Mouse (Mus musculus): ENCODE data around the gene Tmem117.

Gene Tmem117

GRCm38 (mm10) chr15:94771691-94772090 is 142.7 kb downstream of the Tmem117 start:
- DNase-seq (ENCODE audit: low spot score) = no peak

GRCm38 (mm10) chr15:94776119-94777069 is 147.4 kb downstream of the Tmem117 start:
- no peak for DNase-seq (ENCODE audit: low spot score)

- DNase-seq (ENCODE audit: low spot score) = no peak
These were observed 152.5 kb downstream of the Tmem117 start for GRCm38 (mm10) chr15:94781556-94781955.

DNA sequence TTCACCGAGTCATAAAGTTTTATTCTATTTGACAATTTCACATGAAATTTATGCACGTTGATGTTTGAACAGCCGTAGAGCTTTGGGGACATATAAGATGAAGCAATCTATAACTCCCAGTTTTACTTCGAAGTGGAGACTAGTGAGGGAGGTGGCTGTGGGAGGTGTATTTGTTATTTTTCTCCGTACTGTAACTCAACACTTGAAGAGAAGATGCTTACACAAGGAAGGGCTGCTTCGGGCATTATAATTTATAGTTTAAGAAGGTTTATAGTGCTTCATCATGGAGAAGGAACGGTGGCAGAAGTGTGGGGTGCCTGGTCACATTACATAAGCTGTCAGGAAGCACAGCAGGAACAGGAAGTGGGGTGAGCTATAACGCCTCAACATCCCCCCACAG is 164.4 kb downstream of the Tmem117 start:
- DNase-seq (ENCODE audit: low spot score) = no peak

- no peak for DNase-seq (ENCODE audit: low spot score)
These were observed 166.5 kb downstream of the Tmem117 start for GRCm38 (mm10) chr15:94795484-94795883.

DNA sequence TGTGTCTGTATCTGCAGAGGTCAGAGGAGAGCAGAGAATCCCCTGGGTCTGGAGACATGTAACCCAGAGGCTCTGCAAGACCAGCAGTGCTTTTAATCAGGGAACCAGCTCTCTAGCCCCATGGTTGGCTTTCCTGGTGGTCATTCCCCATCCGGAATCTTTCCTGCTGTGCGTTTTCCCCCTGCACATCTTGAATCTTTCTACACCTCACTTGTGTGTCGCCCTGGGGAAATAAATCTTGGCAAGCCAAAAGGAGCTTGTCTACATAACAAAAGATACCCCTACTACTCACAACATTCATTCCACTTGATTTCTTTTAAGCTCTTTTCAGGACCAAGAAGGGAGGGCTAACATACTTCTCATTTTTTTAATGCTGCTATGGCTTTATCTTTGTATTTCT is 169.2 kb downstream of the Tmem117 start:
- no peak for DNase-seq (ENCODE audit: low spot score)

DNA sequence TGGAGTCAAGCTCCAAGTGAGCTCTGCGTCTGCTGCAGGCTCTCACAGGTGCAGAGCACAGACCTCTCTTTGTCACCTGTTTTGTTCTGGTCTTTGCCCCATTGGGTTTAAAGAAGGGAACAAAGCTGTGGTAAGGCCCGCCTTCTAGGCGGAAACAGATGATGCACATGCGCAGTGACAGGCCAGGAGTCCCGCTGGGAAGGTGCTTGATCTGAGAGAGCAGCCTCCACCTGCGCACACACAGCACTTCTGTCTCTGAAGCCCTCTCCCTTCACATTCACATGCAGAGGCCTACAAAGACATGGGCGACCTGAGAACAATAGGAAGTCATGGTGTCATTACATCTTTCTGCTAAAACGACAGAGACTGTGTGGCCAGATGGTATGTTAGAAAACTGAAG is 172.4 kb downstream of the Tmem117 start:
- DNase-seq (ENCODE audit: low spot score) = no peak

DNA sequence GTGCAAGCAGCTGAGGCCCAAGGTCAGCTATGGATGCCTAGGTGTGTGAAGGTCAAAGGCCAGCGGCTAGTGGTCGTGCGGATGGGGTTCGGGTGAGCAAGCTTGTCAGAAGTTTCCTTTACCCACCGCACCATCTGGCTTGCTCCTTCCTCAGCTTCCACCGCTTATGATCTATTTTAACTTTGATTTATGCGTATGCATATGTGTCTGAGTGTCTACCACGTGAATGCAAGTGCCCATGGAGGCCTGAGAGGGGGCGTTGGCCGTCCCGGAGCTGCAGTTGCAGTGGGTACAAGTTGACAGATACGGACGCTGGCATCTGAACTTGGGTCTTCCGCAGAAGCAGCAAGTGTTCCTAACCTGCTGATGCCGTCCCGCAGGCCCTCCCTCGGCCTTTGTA is 173.8 kb downstream of the Tmem117 start:
- DNase-seq (ENCODE audit: low spot score) = no peak

GRCm38 (mm10) chr15:94803624-94804342 is 174.8 kb downstream of the Tmem117 start:
- no peak for DNase-seq (ENCODE audit: low spot score)

- DNase-seq (ENCODE audit: low spot score) = no peak
These were observed 177.0 kb downstream of the Tmem117 start for GRCm38 (mm10) chr15:94806005-94806404.

GRCm38 (mm10) chr15:94811550-94811949 is 182.5 kb downstream of the Tmem117 start:
- DNase-seq (ENCODE audit: low spot score) = no peak

GRCm38 (mm10) chr15:94814213-94815100 is 185.4 kb downstream of the Tmem117 start:
- no peak for DNase-seq (ENCODE audit: low spot score)

DNA sequence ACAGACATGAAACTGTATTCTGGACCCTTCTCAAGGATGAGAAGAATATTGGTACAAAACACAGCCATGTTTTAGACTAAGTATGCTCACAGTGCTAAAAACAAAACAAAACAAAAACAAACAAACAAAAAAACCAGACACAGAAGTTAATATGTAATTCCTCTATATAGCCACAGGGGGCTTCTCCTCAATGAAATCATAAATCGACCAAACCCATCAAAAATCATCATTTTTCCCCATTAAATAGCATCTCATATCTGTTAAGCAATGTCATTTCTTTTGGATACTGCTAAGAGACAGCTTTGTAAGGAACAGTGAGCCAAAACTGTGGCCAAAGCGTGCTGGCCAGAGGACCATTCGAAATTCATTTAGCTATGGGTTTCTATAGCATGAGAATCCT is 206.6 kb downstream of the Tmem117 start:
- DNase-seq (ENCODE audit: low spot score) = no peak

- DNase-seq (ENCODE audit: low spot score) = no peak
These were observed 209.6 kb downstream of the Tmem117 start for GRCm38 (mm10) chr15:94838646-94839045.

- no peak for DNase-seq (ENCODE audit: low spot score)
These were observed 218.5 kb downstream of the Tmem117 start for GRCm38 (mm10) chr15:94847501-94847900.

DNA sequence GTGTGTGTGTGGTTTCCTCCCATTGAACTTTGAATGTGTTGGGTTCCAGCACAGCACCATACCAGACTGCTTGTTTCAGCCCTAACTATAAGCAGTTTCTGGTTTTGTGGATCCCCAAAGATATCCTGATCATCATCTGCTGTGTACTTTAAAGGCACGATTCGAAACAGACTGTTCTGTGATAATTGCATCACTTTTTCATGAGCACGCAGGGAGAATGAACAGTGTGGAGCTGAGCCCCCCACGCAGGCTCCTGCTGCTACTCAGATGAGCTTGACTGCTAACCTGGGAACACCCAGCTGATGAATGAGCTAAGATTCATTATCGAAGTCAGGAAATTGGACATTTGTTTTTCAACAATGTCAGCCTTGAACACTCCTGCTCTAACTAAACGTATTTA is 230.6 kb downstream of the Tmem117 start:
- DNase-seq (ENCODE audit: low spot score) = no peak

GRCm38 (mm10) chr15:94861173-94861572 is 232.1 kb downstream of the Tmem117 start:
- no peak for DNase-seq (ENCODE audit: low spot score)

- DNase-seq (ENCODE audit: low spot score) = no peak
These were observed 235.1 kb downstream of the Tmem117 start for GRCm38 (mm10) chr15:94864134-94864533.

- DNase-seq (ENCODE audit: low spot score) = no peak
These were observed 239.3 kb downstream of the Tmem117 start for GRCm38 (mm10) chr15:94868372-94868771.

- no peak for DNase-seq (ENCODE audit: low spot score)
These were observed 256.0 kb downstream of the Tmem117 start for GRCm38 (mm10) chr15:94885026-94885425.

- no peak for DNase-seq (ENCODE audit: low spot score)
These were observed 264.2 kb downstream of the Tmem117 start for GRCm38 (mm10) chr15:94893201-94893600.

DNA sequence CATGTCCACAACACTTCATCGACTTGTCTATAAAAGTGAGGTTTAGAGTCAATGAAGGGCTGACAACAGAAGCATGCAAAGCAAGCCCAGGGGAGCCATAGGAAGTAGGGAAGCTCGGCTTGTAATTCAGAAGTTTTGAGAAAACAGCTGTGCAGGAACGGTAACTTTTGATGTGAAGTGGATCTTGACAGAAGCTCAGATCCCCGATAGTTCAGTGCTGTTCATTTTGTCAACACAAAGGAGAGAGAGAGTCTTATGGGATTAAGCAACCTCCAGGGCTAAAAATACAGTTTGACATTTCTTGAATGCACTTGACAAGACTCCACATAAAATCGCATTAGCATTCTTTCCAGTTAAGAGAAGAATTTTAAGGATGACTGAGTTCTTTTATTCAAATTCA is 265.1 kb downstream of the Tmem117 start:
- no peak for DNase-seq (ENCODE audit: low spot score)

All from MN1 (cell line).